Mouse (Mus musculus) left cerebral cortex, postnatal 4 days (tissue): ENCODE data around the gene Umad1. TPM values are rescaled to one million over a fixed set of nuclear protein-coding genes. Genes with fewer than 3 reads are reported as not detected.

Source experiments
- DNase-seq: peaks from one replicate; pipeline ENCODE4 v3.0.0-alpha.2; 2022
- intact Hi-C: fragments of 180-260 bp; cut with DNase I; formaldehyde crosslinking; loops from one replicate; pipeline ENCODE4 v1.15.1; 2025
- total RNA-seq, 2 experiments: library from RNA; stranded (reverse); gene quantifications; 2 replicates each; pipeline ENCODE4 v1.2.3; 2021

The Umad1 gene
- total RNA-seq, 2 experiments from 2014 or later = 27.3 to 27.7 TPM

DNA sequence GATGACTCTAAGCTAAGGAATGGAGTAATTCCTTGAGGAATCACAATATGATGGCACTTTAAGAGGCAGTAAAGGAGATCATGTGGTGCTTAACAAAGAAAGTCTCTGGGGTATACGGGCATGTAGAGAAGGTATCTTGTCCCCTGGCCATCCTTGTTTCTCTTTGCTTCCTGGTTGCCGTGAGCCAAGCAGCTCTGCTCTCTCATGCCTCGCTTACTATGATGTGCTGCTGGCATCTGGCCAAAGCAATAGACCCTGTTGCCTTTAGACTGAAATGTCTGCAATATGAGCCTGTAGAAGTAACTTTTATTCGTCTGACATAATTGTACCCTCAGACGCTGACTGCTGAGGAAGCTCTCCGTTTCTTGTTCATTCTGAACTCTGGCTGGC, 238.8 kb downstream of the Umad1 start:
- intact Hi-C loops = no loop called here
- no peak for DNase-seq

DNA sequence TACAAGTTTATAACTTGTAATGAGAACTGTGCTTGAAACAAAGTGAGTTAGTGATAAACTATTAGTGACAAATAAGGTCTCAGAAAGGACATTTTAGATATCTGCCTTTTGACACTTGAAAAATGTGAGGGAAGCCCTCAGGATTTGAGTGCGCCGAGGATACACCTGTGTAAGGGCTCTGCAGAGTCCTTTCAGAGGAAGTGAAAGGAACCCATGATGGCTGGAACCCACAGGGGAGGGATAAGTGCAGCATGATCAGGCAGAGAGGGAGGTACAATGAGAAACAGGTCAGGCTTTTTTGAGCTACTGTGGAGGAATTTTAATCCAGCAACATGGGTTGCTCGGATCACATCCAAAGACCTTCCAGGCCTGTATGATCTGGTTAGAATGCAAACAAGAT, 239.9 kb downstream of the Umad1 start:
- intact Hi-C loops = no loop called here
- no peak for DNase-seq

DNA sequence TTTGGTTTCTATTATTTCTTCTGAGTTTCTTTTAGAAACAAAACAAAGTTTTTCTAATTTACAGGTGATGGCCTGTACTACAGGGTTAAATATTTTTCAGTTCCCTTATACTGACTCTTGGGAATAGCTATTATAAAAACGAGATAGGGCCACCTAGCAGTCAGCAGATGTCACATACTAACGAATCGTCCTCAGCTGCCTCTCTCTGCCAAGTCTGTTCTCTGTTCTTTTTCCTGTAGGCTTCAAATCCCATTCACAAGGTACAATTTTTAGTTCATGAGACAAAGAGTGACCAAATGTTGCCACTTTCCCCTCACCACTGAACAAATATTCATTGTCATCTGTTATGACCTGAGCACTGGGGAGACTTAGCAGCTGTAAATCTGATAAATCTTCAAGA, 244.9 kb downstream of the Umad1 start:
- intact Hi-C loops = no loop called here
- no peak for DNase-seq

DNA sequence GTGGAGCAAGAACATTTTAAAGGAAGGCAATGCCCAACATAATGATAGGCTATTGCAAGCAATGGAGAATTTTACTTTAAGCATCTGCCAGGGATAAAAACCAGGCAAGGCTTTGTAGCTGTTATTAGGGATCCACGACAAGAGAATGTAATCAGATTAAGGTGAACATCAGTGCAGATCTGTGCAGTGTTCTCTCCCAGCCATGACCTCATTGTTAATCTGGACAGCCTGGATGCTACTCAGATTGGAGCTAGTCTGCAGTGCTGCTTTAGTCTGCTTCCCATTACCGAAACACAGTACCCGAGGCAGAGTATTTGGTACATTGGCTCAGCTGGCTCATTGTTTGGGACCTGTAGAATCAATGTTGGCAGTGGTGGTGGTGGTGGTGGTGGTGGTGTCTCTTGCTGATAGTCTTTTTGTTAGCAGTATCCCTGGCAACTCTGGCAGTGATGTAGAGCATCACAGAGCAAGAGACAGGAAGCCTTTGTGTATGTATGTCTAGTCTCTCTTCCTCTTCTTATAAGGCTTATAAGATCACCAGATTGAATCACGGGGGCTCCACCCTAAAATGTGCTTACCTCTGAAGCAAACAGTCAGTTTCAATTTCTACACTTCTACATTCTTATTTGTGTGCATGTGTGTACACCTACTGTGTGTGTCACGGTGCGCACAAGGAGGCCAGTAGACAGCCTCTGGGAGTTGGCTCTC, 245.6 kb downstream of the Umad1 start:
- DNase-seq = no peak
- intact Hi-C loops = no loop called here

DNA sequence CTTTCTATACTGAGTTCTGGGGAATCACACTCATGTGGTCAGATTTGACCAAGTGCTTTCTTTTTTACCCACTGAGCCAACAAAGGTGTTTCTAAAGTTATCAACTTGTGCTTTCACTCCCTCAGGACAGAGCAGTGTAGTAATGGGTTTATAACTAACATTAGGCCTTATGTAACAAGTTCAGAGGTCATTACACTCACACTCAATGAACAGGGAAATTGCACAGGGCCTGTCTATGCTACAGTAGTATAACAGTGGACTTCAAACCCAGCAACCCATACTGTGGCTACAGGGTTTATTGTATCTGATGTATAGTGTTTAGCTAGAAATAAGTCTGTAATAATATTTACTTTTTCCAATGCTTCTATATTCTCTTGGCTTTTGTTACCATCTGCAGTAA, 247.5 kb downstream of the Umad1 start:
- no peak for DNase-seq
- intact Hi-C loops = no loop called here

Other genes with a start within 250 kb of the Umad1 start
- under 1 TPM; 0.70 to 0.82 TPM for gene Col28a1, start 66.7 kb upstream of the Umad1 start, total RNA-seq
- gene Mios, start 50.1 kb upstream of the Umad1 start, total RNA-seq = 10 to 100 TPM; 34.8 to 35.4 TPM
- 10 to 100 TPM; 16.0 to 23.0 TPM for gene Rpa3, start 115 bp upstream of the Umad1 start, total RNA-seq
- gene Gm45062, start 162 bp downstream of the Umad1 start, total RNA-seq = 1 to 10 TPM; 5.1 to 6.4 TPM